Mouse (Mus musculus): ENCODE measurements around the gene Tbpl2. TPM values are rescaled to one million over a fixed set of nuclear protein-coding genes. Genes with fewer than 3 reads are reported as not detected.

The Tbpl2 gene
- total RNA-seq (2021), result not detected
- long read RNA-seq, experiment 1, result 0 reads
- long read RNA-seq, experiment 2, result 0 reads

DNA sequence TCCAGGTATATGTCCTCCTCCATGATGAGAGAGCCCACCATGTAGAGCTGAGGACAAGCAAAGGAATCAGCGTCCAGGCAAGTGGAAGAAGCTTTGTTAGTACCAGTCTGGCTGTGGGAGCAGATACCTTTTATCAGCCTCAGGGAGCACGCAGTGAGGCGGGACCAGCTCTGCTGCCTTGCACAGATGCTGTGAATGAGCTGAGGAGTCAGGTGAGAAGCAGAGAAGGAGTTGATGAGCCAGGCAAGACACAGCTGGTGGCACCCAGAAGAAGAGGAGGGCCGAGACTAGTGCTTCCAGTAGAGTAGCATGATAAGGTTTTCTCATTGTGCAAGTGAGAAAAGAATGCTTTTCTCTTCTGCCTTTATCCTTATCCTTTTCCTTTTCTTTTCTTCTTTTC is at the start of gene Tbpl2:
Gene Tbpl2, minus strand, starts transcription at position 101 of the 400 bp plus-strand sequence.
- DNase-seq (ENCODE audit: low spot score in 2 of 2), result no peak
- intact Hi-C loops (cut with DNase I), result no loop called here

DNA sequence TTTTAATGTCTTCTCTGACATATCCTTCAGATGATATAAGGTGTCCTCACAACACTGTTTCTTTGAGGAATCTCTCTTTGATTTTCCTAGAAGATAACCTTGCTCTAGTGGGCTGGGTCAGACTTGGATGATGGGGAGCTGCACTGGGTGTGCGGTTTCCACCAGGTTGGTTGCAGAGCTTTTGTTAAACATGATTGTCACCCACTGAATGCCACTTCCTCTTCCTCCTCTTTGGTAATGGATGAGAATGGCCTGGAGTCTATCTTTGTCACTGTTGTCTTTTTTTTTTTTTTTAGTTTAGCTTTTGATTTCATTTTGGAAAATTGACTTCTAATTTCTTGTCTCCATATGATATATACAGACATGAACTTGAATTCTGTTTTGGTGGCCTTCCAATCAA is 38.0 kb upstream of the Tbpl2 start:
- intact Hi-C loops (cut with DNase I), result no loop called here
- no peak for DNase-seq (ENCODE audit: low spot score in 2 of 2)

DNA sequence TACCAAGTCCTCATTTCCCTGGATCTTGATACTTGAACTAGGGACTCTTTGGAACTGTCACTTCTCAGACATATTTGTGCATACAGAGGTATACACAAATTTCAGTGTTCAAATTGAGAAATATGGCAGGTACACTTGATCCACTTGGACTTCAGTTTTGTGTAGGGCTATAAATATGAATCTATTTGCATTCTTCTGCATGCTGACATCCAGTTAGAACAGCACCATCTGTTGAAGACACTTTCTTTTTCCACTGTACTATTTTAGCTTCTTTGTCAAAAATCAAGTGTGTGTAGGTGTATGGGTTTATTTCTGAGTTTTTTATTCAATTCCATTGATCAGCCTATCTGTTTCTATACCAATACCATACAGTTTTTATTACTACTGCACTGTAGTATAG is 12.7 kb upstream of the Tbpl2 start:
- intact Hi-C loops (cut with DNase I), result no loop called here
- peak in 1 of 2 experiments; percentile 14 for DNase-seq (ENCODE audit: low spot score in 2 of 2)

DNA sequence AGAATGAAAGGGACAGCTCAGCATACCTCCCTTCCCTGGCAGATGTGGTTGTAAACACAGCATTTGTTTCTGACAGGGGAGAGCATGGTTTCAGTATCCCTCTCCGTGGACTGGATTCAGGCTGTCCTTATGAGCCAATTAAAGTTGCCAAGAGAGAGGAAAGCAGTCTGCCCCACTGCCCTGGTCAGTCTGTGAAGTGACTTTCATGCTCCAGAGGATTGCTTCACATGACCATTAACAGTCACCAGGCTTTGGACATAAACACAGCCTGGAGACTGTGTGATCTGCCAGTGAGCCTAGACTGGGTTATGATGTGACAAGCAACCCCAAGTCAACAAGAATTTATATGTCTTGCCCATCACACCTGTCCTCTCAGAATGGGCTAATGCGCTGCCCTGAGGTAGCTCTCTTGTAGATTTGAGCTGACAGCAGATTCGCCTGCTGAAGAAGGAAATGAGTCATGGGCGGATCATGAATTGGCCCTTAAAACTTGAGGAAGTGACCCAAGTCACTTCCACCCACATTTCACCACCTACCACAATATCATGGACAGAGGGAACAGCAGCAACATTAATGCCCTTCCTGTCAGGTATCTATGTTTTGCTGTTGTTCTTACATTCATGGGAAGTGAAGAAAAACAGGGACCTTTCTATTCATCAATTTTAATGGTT is 7.4 kb upstream of the Tbpl2 start:
- intact Hi-C loops (cut with DNase I), result no loop called here
- no peak for DNase-seq (ENCODE audit: low spot score in 2 of 2)

DNA sequence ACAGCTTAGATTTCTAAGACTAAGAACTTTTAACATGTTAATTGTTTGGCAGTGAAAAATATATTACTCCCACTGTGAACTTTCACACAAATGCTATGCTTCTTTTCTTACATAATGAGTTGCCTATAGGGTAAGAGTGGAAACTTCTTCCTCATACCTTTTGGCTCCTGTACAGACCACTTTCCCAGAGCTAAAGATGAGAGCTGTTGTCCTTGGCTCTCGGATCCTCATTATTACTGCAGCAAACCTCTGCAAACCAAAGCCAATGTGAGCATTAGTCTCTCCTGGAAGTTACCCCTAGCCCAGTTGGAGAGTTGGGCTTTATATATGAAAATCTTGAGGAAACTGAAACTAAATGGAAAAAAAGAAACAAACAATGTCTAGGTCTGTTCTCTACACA is 5.5 kb downstream of the Tbpl2 start:
- intact Hi-C loops (cut with DNase I), result no loop called here
- no peak for DNase-seq (ENCODE audit: low spot score in 2 of 2)

DNA sequence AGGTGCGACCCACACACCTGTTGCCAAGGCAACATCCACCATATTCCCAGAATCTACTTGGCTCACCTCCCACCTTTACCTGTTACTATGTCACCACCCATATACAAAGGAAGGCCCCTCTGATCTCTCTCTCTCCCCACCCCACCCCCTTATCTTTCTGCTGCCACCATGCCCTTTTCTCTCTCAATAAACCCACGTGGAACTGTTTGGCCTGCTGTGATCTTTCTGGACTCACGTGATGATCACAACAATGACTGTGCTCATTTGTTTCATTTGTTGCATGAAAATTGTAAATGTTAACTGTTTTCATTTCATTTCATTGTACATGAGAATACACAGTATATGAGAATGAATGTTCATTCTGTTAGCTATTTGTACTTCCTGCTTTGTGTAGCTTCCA is 45.9 kb downstream of the Tbpl2 start:
- intact Hi-C loops (cut with DNase I), result no loop called here

DNA sequence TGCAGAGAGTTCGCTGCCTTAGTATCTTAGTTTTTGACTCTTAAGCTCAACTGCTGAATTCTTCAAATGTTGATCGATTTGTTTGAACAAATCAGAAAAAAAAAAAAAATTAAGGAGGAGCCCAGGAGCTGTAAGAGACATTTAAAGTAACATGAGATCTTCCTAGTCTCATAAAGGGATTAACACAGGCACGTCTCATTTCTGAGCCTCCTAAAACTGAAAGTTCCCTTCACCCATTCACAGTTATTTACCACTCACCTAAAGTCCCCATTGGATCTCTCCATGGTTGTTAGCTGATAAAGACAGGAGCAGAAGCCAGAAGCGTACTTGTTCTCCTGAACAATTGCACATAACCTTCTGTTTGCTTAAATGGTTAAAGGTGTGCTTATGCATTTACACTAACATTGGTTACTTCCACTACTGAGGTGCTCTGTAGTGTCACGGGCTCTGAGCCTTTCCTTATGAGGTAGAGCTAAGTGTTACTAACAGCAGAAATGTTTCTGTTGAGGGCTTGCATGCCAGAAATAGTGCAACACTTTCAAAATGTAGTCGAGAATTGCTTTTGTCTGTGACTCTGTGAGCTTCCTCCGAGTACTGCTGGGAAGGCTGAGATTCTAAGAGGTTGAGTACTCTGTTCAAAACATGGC is 46.9 kb downstream of the Tbpl2 start, which contains the start of gene Hnmt:
Gene Hnmt, minus strand, starts transcription at position 51 of the 647 bp plus-strand sequence.
- intact Hi-C loops (cut with DNase I), result no loop called here
- DNase-seq (ENCODE audit: low spot score in 2 of 2), result peak in 1 of 2 experiments; percentile 3

More for the DNA sequence above, 45.9 kb downstream of the Tbpl2 start:
- no peak for DNase-seq (ENCODE audit: low spot score in 2 of 2)

DNA sequence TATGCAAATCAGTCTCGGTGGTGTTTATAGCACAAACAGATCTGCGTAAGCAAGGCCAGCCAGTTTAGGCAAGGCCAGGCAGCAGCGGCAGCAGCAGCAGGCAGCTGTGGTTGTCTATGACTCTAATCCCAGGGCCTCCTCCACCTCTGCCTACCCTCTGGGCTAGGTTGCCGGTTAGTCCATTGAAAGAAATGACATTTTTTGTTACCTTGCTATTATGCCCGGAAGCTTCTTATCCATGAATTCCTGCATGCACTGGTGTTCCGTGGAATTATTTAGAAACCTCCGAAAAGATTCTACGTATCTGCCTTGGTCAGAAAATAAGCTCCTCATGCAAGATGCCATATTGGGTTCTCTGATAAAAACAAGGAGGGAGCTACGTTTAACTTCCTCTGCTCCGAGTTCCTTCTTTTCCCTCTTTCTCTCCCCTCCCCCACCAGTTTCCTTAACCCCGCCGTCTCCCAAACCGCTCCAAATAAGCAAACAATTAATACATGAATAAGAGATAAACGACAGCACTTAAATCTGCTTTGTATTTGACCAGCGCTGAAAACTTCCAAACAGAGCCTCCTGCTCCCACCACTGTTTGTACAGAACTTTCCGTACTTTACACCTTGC is 47.8 kb downstream of the Tbpl2 start:
- DNase-seq (ENCODE audit: low spot score in 2 of 2), result peak; percentile 60 to 64
- intact Hi-C loops (cut with DNase I), result no loop called here

DNA sequence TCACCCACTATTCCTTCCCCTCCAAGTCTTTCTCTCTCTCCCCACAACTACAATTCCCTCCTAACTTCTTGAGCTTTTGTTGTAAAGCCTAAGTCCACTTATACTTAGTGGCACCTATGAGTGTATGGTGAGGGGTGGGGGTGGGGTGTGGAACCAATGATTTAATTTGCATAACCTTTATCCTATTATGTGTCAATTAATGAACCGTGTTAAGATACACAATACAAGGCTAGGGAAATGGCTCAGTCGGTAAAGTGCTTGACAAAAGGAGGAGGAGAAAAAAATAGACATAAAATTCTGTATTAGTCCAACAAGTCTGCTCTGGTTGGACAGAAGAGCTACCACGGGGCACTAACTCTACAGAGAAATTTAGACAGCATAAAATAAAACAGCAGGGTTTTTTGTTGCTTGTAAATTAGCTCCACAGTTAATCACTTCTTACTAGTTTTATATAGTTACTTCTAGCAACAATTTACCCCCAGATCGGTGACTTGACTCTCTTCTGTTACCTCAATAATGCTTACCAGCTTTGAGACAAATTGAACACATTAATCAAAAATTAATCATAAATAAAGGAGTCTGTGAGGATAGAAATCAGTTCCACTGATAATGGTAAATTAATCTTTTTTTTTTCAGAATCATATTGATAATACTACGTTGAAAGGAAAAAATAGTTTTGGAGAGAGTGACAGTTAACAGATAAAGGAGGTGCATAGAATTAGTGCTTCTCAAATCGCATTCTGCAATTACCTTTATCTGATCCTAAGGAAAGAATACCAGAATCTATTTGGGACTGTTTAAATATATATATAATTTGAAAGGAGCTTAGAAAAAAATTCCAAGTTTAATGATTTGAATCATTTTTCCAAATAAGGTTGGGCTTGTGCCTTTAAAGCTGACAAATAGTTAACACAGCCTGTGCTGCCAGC is 48.6 kb downstream of the Tbpl2 start:
- intact Hi-C loops (cut with DNase I), result no loop called here
- no peak for DNase-seq (ENCODE audit: low spot score in 2 of 2)

DNA sequence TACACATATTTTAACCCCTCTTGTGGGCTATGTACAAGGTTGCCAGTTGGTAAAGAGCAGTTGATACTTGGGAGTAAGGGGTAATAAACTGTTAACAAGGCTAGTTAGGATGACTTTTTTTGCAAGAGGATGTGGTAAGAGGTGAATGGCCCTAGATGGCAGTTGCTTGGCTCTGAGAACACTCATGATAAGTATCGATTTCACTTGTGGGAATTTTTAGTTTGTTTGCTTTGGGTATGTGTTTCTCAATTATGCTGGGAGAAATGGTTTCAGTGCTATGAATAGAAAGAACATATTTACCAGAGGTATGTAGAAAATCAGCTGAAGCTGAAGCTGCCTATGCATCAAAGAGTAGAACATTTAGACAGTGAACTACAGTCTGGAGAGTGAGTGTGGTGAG is 53.5 kb downstream of the Tbpl2 start:
- no peak for DNase-seq (ENCODE audit: low spot score in 2 of 2)
- intact Hi-C loops (cut with DNase I), result no loop called here

DNA sequence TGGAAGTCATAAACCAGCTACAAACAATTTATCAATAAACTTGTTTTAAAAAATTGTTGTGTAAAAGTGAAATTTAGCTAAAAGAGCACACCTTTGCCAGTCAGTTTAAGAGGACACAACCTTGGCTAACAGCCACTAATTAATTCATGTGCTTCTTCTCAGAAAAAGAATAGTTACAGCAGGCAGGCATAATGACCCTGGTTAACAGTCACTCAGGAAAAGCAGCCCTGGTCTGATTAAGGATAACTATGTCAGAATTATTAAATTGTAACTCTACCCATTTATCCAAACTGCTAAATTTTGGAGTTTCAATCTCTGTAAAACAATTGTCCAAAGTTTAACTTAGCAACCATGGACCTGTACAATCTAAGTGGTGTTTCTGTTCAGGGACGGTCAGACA is 55.9 kb downstream of the Tbpl2 start:
- no peak for DNase-seq (ENCODE audit: low spot score in 2 of 2)
- intact Hi-C loops (cut with DNase I), result no loop called here

Other genes with a start within 250 kb of the Tbpl2 start
- gene Hnmt, start 47.2 kb downstream of the Tbpl2 start, total RNA-seq (2021), result 10 to 100 TPM; 24.2 to 28.5 TPM
- not detected for gene Il1f8, start 56.6 kb upstream of the Tbpl2 start, total RNA-seq (2021)
- not detected for gene Il1f9, start 89.9 kb upstream of the Tbpl2 start, total RNA-seq (2021)
- not detected for gene Il1f6, start 118.8 kb upstream of the Tbpl2 start, total RNA-seq (2021)
- under 1 TPM in 1 of 2 experiments, not detected in 1; 0.49 TPM for gene Il1f5, start 180.4 kb upstream of the Tbpl2 start, total RNA-seq (2021)
- gene Il1f10, start 194.6 kb upstream of the Tbpl2 start, total RNA-seq (2021), result not detected
- gene Il1rn, start 240.3 kb upstream of the Tbpl2 start, total RNA-seq (2021), result not detected